Mouse (Mus musculus): Measurements from ENCODE around the gene Gm10961.

DNA sequence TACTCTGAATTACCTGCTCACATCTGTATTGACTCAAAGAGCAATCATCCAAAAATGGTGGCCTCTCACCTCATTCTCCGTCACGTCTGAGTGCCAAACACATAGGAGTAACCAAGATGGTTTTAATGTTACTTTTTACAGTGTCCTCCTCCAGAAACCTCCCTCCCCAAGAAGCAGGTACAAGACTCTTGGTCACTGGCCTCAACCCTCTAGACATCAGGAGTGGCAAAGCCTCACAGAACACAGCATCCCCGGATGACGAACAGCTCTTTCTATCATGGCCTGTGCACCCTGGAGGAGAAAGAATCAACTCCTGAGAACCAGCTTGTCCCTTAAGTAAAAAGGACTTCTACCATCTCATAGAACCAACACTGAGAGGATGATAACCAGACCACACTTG, 1.7 kb downstream of the Gm10961 start:
- TF ChIP-seq GATA1 (IDR thresholded peaks at IDR 0.05; ENCODE audit: borderline replicate concordance, low read length) (no peak), FLI1 (IDR thresholded peaks at IDR 0.05; ENCODE audit: low read length) (no peak)

All from megakaryocyte, embryonic 14.5 days (primary cell).